Mouse (Mus musculus) limb, embryonic 11.5 days (tissue): ENCODE measurements around the gene 9330182L06Rik. TPM values are rescaled to one million over a fixed set of nuclear protein-coding genes. Genes with fewer than 3 reads are reported as not detected.

ENCODE experiments used
- ATAC-seq: fragments of 200-750 bp; cut with Nextera tagmentation; 2 replicates; pipeline ENCODE4 v1.8.0; 2017; ENCODE audit warnings: low read depth; ENCODE audit not compliant: insufficient number of reproducible peaks, low FRiP score, low TSS enrichment
- DNase-seq: peaks from one replicate; pipeline ENCODE4 v3.0.0-alpha.2; 2015; ENCODE audit warnings: low spot score
- H3K27ac ChIP-seq: fragments of 300-500 bp; sonication (generic); replicated peaks from 2 replicates; pipeline ENCODE4 v1.5.1; 2014; ENCODE audit warnings: low read depth, mild to moderate bottlenecking, low read length
- H3K27me3 ChIP-seq: fragments of 300-500 bp; sonication (generic); 2 replicates; pipeline ENCODE4 v1.6.1; 2014; ENCODE audit warnings: mild to moderate bottlenecking, low read length, mixed read lengths; ENCODE audit not compliant: control insufficient read depth, insufficient read depth
- H3K36me3 ChIP-seq: fragments of 300-500 bp; sonication (generic); 2 replicates; pipeline ENCODE4 v1.6.1; 2014; ENCODE audit warnings: mild to moderate bottlenecking, low read length, moderate library complexity, mixed read lengths; ENCODE audit not compliant: control insufficient read depth, insufficient read depth
- H3K4me1 ChIP-seq: fragments of 300-500 bp; sonication (generic); 2 replicates; pipeline ENCODE4 v1.6.1; 2014; ENCODE audit warnings: low read length, mixed read lengths; ENCODE audit not compliant: control insufficient read depth, insufficient read depth
- H3K4me2 ChIP-seq: fragments of 300-500 bp; sonication (generic); 2 replicates; pipeline ENCODE4 v1.6.1; 2014; ENCODE audit warnings: low read depth, mild to moderate bottlenecking, moderate library complexity; ENCODE audit not compliant: severe bottlenecking
- H3K4me3 ChIP-seq: fragments of 300-500 bp; sonication (generic); 2 replicates; pipeline ENCODE4 v1.5.1; 2014; ENCODE audit warnings: low read depth, low read length
- H3K9ac ChIP-seq: fragments of 300-500 bp; sonication (generic); 2 replicates; pipeline ENCODE4 v1.6.1; 2014; ENCODE audit warnings: mild to moderate bottlenecking, low read length
- H3K9me3 ChIP-seq: fragments of 300-500 bp; sonication (generic); 2 replicates; pipeline ENCODE4 v1.6.1; 2016; ENCODE audit warnings: low read length; ENCODE audit not compliant: control insufficient read depth
- WGBS: fragments of 180-500 bp; shearing (Covaris S2); extraction: QIAGEN DNeasy Blood & Tissue Kit; methylation state at CpG from one replicate; pipeline ENCODE4 v1.1.7; 2014; 5-methylcytosine and 5-hydroxymethylcytosine counted together
- polyA plus RNA-seq: library from polyadenylated mRNA; unstranded; fragments of >200 nt; fragmentation: Nextera tagmentation; extraction: Ambion mirVana; gene quantifications from 2 replicates; pipeline ENCODE4 v1.2.1, GENCODE M21; 2014

The 9330182L06Rik gene
- polyA plus RNA-seq, 1 experiment from 2014 or later = 2.7 TPM

- no peaks in the 10 kb centered on the region for H3K36me3 ChIP-seq
- H3K9me3 ChIP-seq = no peaks in the 10 kb centered on the region
- no peaks in the 10 kb centered on the region for H3K4me1 ChIP-seq
Observed at GRCm38 (mm10) chr5:9373341-9373740, 107.4 kb downstream of the 9330182L06Rik start.

GRCm38 (mm10) chr5:9389968-9390367 is 124.0 kb downstream of the 9330182L06Rik start:
- H3K9ac ChIP-seq = no peak overlapping the region
- DNase-seq (no peak), ATAC-seq (no peak)
- H3K27me3 ChIP-seq = no peaks in the 10 kb centered on the region
- no peak overlapping the region for H3K4me3 ChIP-seq
- H3K4me2 ChIP-seq = no peak overlapping the region
- whole genome bisulfite sequencing = 78% methylated on average over 7 of the region's 7 CpGs
- no peaks in the 10 kb centered on the region for H3K9me3 ChIP-seq
- no peak overlapping the region for H3K27ac ChIP-seq
- no peaks in the 10 kb centered on the region for H3K36me3 ChIP-seq
- no peaks in the 10 kb centered on the region for H3K4me1 ChIP-seq

More at GRCm38 (mm10) chr5:9373341-9373740, 107.4 kb downstream of the 9330182L06Rik start:
- Histone ChIP-seq H3K27me3 (no peaks in the 10 kb centered on the region), H3K4me3 (no peak overlapping the region), H3K27ac (no peak overlapping the region), H3K4me2 (no peak overlapping the region), H3K9ac (no peak overlapping the region)
- DNase-seq (no peak), ATAC-seq (no peak)
- 81% methylated on average over 4 of the region's 4 CpGs for WGBS

- Histone ChIP-seq H3K27me3 (no peaks in the 10 kb centered on the region), H3K9me3 (no peaks in the 10 kb centered on the region), H3K27ac (no peak overlapping the region), H3K4me3 (no peak overlapping the region), H3K36me3 (no peaks in the 10 kb centered on the region), H3K4me1 (no peaks in the 10 kb centered on the region), H3K4me2 (no peak overlapping the region), H3K9ac (no peak overlapping the region)
- 58% methylated on average over 1 of the region's 1 CpGs for WGBS
- no peak for DNase-seq
- no peak for ATAC-seq
Observed at GRCm38 (mm10) chr5:9391858-9392393, 126.0 kb downstream of the 9330182L06Rik start.

- no peaks in the 10 kb centered on the region for H3K4me1 ChIP-seq
- H3K4me3 ChIP-seq = no peak overlapping the region
- no peak overlapping the region for H3K27ac ChIP-seq
- no peaks in the 10 kb centered on the region for H3K9me3 ChIP-seq
- no peaks in the 10 kb centered on the region for H3K27me3 ChIP-seq
- no peak for ATAC-seq
- H3K4me2 ChIP-seq = no peak overlapping the region
- DNase-seq = no peak
- H3K9ac ChIP-seq = no peak overlapping the region
- WGBS = 83% methylated on average over 7 of the region's 7 CpGs
- H3K36me3 ChIP-seq = no peaks in the 10 kb centered on the region
Observed at GRCm38 (mm10) chr5:9417098-9417497, 151.2 kb downstream of the 9330182L06Rik start.

GRCm38 (mm10) chr5:9417802-9418201 is 151.9 kb downstream of the 9330182L06Rik start:
- H3K9ac ChIP-seq = no peak overlapping the region
- no peak overlapping the region for H3K4me2 ChIP-seq
- DNase-seq (no peak), ATAC-seq (no peak)
- H3K9me3 ChIP-seq = no peaks in the 10 kb centered on the region
- no peaks in the 10 kb centered on the region for H3K36me3 ChIP-seq
- no peaks in the 10 kb centered on the region for H3K27me3 ChIP-seq
- H3K4me1 ChIP-seq = no peaks in the 10 kb centered on the region
- WGBS = 92% methylated on average over 9 of the region's 9 CpGs
- H3K27ac ChIP-seq = no peak overlapping the region
- no peak overlapping the region for H3K4me3 ChIP-seq

GRCm38 (mm10) chr5:9419964-9420363 is 154.0 kb downstream of the 9330182L06Rik start:
- no peak overlapping the region for H3K4me2 ChIP-seq
- no peak overlapping the region for H3K4me3 ChIP-seq
- H3K27ac ChIP-seq = no peak overlapping the region
- H3K9ac ChIP-seq = no peak overlapping the region
- 50% methylated on average over 1 of the region's 1 CpGs for WGBS
- H3K36me3 ChIP-seq = no peaks in the 10 kb centered on the region
- H3K9me3 ChIP-seq = no peaks in the 10 kb centered on the region
- DNase-seq (peak; percentile 31), ATAC-seq (no peak)
- no peaks in the 10 kb centered on the region for H3K27me3 ChIP-seq
- no peaks in the 10 kb centered on the region for H3K4me1 ChIP-seq

GRCm38 (mm10) chr5:9424464-9424863 is 158.5 kb downstream of the 9330182L06Rik start:
- H3K27ac ChIP-seq = no peak overlapping the region
- H3K9me3 ChIP-seq = no peaks in the 10 kb centered on the region
- DNase-seq = no peak
- no peaks in the 10 kb centered on the region for H3K27me3 ChIP-seq
- no peak overlapping the region for H3K9ac ChIP-seq
- H3K4me2 ChIP-seq = no peak overlapping the region
- H3K36me3 ChIP-seq = no peaks in the 10 kb centered on the region
- no peaks in the 10 kb centered on the region for H3K4me1 ChIP-seq
- no peak for ATAC-seq
- no peak overlapping the region for H3K4me3 ChIP-seq
- 30% methylated on average over 2 of the region's 2 CpGs for WGBS

- H3K36me3 ChIP-seq = no peaks in the 10 kb centered on the region
- no peaks in the 10 kb centered on the region for H3K9me3 ChIP-seq
- no peaks in the 10 kb centered on the region for H3K27me3 ChIP-seq
- H3K4me2 ChIP-seq = no peak overlapping the region
- no peaks in the 10 kb centered on the region for H3K4me1 ChIP-seq
- H3K9ac ChIP-seq = no peak overlapping the region
- no peak for ATAC-seq
- DNase-seq = no peak
- 76% methylated on average over 2 of the region's 2 CpGs for WGBS
- H3K27ac ChIP-seq = no peak overlapping the region
- no peak overlapping the region for H3K4me3 ChIP-seq
Observed at GRCm38 (mm10) chr5:9427165-9427564, 161.2 kb downstream of the 9330182L06Rik start.
